Mouse (Mus musculus): ENCODE results near the gene Ccdc174.
"Not testable (repeated sequence)": the region's sequence is repeated elsewhere in the genome, so short reads cannot be mapped to it uniquely, and the experiment has no call there.

DNA sequence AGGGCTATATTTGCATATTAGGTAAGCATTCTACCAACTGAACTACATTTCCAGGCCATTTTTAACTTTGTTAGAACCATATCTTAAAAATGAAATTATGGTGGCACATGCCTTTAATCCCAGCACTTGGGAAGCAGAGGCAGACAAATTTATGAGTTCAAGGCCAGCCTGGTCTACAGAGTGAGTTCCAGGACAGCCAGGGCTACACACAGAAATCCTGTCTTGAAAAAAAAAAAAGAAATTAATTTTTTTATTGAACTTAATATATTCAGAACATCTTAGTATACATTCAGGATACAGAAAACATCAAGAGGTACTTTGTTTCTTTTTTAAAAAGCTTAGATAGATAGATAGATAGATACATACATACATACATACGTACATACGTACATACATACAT lies 24.7 kb downstream of the Ccdc174 start, which contains the start of gene 4930590J08Rik:
- not testable (repeated sequence) for TF ChIP-seq EP300 (IDR thresholded peaks at IDR 0.05; ENCODE audit: insufficient read depth, low read depth, low read length); CTCF (IDR thresholded peaks at IDR 0.05); POLR2A (IDR thresholded peaks at IDR 0.05; ENCODE audit: insufficient read depth, low read depth, low read length)
